Mouse (Mus musculus): ENCODE measurements at regions not wholly inside any gene's neighbourhood (a gene's known extent, or its start where the extent isn't known, plus 50 kb on each side); places are given as distances from the start of the nearest gene placed in this dataset.
A peak's percentile ranks its signal among the peaks of the same experiment; 100 is the strongest.

DNA sequence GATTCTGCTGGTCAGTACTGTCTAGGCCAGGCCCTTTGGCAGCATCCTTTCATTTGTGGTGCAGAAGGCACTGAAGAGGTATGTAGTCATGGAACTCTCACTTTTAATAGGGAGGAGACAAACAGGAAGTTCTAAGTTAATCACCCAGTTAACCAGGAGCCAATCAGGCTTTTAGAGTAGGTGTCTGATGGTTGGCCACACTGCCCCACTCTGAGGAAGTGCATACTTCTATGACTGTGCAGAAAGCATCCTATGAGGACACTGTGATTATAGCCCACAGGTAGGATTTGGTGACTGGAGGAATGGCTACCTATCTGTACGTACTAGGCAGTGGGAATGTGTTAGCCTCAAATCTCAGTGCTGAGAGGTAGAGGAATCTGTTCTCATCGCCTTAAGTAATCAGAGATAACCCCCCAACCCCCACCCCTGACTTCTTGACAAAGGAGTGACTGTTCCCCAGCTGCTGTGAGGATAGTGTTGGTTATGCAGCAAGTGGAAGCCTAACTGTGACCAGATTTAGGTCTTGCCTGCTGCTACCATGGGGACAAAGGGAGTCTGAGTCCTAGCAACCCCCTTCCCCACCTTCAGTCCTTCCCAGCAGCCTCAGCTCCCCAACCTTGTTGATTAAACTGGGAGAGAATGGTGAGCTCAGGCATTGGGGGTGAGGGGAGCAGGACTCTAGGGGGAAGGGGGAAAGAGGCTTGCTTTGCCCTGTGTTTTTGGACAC is 103.3 kb upstream of the Rapgef5 start:
- Histone ChIP-seq H3K4me3 (ENCODE audit: low read depth, low read length) (no peak overlapping the region), H3K27me3 (ENCODE audit: control insufficient read depth, insufficient read depth, low read length) (no peaks in the 10 kb centered on the region), H3K36me3 (ENCODE audit: control insufficient read depth, insufficient read depth, low read length) (no peaks in the 10 kb centered on the region), H3K4me1 (ENCODE audit: control insufficient read depth, insufficient read depth, insufficient read length, low read length) (peaks cover 11% of the 10 kb centered on the region; the same call in 1 of the 2 replicates), H3K27ac (ENCODE audit: insufficient read depth, low read depth, low read length) (no peak overlapping the region)
- 55% methylated on average over 2 of the region's 2 CpGs for WGBS
- no peak for TF ChIP-seq CTCF (IDR thresholded peaks at IDR 0.05; ENCODE audit: extremely low read depth, insufficient read length, insufficient replicate concordance, low read depth, low read length)
- TF ChIP-seq POLR2A (IDR thresholded peaks at IDR 0.05; ENCODE audit: low read depth, low read length) = no peak

GRCm38 (mm10) chr12:117414020-117414419 is 102.3 kb upstream of the Rapgef5 start:
- Histone ChIP-seq H3K27ac (ENCODE audit: insufficient read depth, low read depth, low read length) (no peak overlapping the region), H3K4me1 (ENCODE audit: control insufficient read depth, insufficient read depth, insufficient read length, low read length) (peaks cover 11% of the 10 kb centered on the region; the same call in 1 of the 2 replicates), H3K36me3 (ENCODE audit: control insufficient read depth, insufficient read depth, low read length) (no peaks in the 10 kb centered on the region), H3K27me3 (ENCODE audit: control insufficient read depth, insufficient read depth, low read length) (no peaks in the 10 kb centered on the region), H3K4me3 (ENCODE audit: low read depth, low read length) (no peak overlapping the region)
- TF ChIP-seq CTCF (IDR thresholded peaks at IDR 0.05; ENCODE audit: extremely low read depth, insufficient read length, insufficient replicate concordance, low read depth, low read length) = no peak
- no peak for TF ChIP-seq POLR2A (IDR thresholded peaks at IDR 0.05; ENCODE audit: low read depth, low read length)
- 41% methylated on average over 2 of the region's 2 CpGs for WGBS

DNA sequence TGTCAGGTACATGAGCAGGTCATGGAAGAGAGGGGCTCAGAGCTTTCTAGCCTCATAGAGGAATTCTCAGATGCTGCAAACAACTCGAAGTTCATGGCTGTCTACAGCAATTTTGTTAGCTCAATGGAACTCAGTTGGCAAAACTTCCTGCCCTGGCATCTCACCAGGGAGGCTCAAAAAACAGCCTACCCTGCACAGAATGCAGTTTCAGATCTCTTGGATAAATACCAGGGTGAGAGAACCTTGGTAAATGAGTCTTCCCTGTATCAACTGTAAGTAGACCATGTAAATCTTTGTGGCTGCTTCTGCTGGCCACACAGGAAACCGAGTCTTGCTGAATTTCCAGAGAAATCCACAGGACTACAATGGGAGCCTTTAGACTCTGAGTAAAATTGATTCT is 101.1 kb upstream of the Rapgef5 start:
- WGBS = 72% methylated on average over 2 of the region's 2 CpGs
- Histone ChIP-seq H3K27me3 (ENCODE audit: control insufficient read depth, insufficient read depth, low read length) (no peaks in the 10 kb centered on the region), H3K36me3 (ENCODE audit: control insufficient read depth, insufficient read depth, low read length) (no peaks in the 10 kb centered on the region), H3K4me1 (ENCODE audit: control insufficient read depth, insufficient read depth, insufficient read length, low read length) (peaks cover 11% of the 10 kb centered on the region; the same call in 1 of the 2 replicates), H3K4me3 (ENCODE audit: low read depth, low read length) (no peak overlapping the region), H3K27ac (ENCODE audit: insufficient read depth, low read depth, low read length) (no peak overlapping the region)
- no peak for TF ChIP-seq POLR2A (IDR thresholded peaks at IDR 0.05; ENCODE audit: low read depth, low read length)
- no peak for TF ChIP-seq CTCF (IDR thresholded peaks at IDR 0.05; ENCODE audit: extremely low read depth, insufficient read length, insufficient replicate concordance, low read depth, low read length)

GRCm38 (mm10) chr12:117417991-117418390 is 98.3 kb upstream of the Rapgef5 start:
- H3K4me1 ChIP-seq (ENCODE audit: control insufficient read depth, insufficient read depth, insufficient read length, low read length) = peaks cover 12% of the 10 kb centered on the region; the same call in 1 of the 2 replicates
- 69% methylated on average over 4 of the region's 4 CpGs for WGBS
- no peak overlapping the region for H3K27ac ChIP-seq (ENCODE audit: insufficient read depth, low read depth, low read length)
- H3K36me3 ChIP-seq (ENCODE audit: control insufficient read depth, insufficient read depth, low read length) = no peaks in the 10 kb centered on the region
- H3K27me3 ChIP-seq (ENCODE audit: control insufficient read depth, insufficient read depth, low read length) = no peaks in the 10 kb centered on the region
- TF ChIP-seq POLR2A (IDR thresholded peaks at IDR 0.05; ENCODE audit: low read depth, low read length) (no peak), CTCF (IDR thresholded peaks at IDR 0.05; ENCODE audit: extremely low read depth, insufficient read length, insufficient replicate concordance, low read depth, low read length) (no peak)
- H3K4me3 ChIP-seq (ENCODE audit: low read depth, low read length) = no peak overlapping the region

DNA sequence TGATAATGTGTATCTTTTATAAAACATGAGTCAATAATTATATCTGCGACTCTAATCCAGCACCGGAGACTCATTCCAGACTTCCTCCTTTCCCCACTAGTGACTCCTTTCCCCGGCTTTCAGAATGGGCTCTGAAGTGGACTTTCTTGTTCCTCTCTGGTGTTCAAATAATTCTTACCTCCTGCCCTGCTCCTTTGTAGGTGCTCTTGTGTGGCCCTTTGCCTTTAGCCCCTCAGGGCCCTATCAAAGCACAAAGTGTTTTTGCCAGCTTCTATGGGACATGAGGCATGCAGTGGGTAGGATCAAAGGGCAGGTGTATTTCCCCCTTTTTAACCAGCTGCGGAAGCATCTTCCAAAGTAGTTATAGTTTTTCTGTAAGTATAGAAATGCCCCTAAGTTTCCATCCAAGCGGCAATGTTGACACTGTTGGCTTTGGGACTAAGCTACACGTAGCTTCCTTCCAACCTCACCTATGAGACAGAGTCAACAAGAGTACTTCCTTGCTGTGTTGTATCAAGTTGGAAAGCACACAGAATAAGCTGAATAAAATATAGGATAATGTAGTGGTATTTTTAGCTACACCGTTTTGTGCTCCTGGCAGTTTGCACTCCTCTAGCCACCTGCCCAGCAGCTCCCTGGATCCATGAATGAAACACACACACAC is 93.8 kb upstream of the Rapgef5 start:
- H3K36me3 ChIP-seq (ENCODE audit: control insufficient read depth, insufficient read depth, low read length) = no peaks in the 10 kb centered on the region
- 48% methylated on average over 7 of the region's 7 CpGs for WGBS
- TF ChIP-seq POLR2A (IDR thresholded peaks at IDR 0.05; ENCODE audit: low read depth, low read length) = no peak
- no peak for TF ChIP-seq CTCF (IDR thresholded peaks at IDR 0.05; ENCODE audit: extremely low read depth, insufficient read length, insufficient replicate concordance, low read depth, low read length)
- peaks cover 11% of the 10 kb centered on the region; the same call in 1 of the 2 replicates for H3K4me1 ChIP-seq (ENCODE audit: control insufficient read depth, insufficient read depth, insufficient read length, low read length)
- H3K27me3 ChIP-seq (ENCODE audit: control insufficient read depth, insufficient read depth, low read length) = no peaks in the 10 kb centered on the region
- H3K27ac ChIP-seq (ENCODE audit: insufficient read depth, low read depth, low read length) = no peak overlapping the region
- H3K4me3 ChIP-seq (ENCODE audit: low read depth, low read length) = no peak overlapping the region

GRCm38 (mm10) chr12:117425363-117426031 is 90.8 kb upstream of the Rapgef5 start:
- Histone ChIP-seq H3K27ac (ENCODE audit: insufficient read depth, low read depth, low read length) (peak overlapping the region; percentile 62; the same call in 1 of the 2 replicates), H3K4me3 (ENCODE audit: low read depth, low read length) (no peak overlapping the region), H3K36me3 (ENCODE audit: control insufficient read depth, insufficient read depth, low read length) (no peaks in the 10 kb centered on the region), H3K4me1 (ENCODE audit: control insufficient read depth, insufficient read depth, insufficient read length, low read length) (peaks cover 15% of the 10 kb centered on the region; the same call in 1 of the 2 replicates), H3K27me3 (ENCODE audit: control insufficient read depth, insufficient read depth, low read length) (no peaks in the 10 kb centered on the region)
- 29% methylated on average over 9 of the region's 9 CpGs for WGBS
- TF ChIP-seq POLR2A (IDR thresholded peaks at IDR 0.05; ENCODE audit: low read depth, low read length) = 0 out of 2 replicates have a peak, but pooled peaks have one; percentile 20
- no peak for TF ChIP-seq CTCF (IDR thresholded peaks at IDR 0.05; ENCODE audit: extremely low read depth, insufficient read length, insufficient replicate concordance, low read depth, low read length)

- Histone ChIP-seq H3K4me3 (ENCODE audit: low read depth, low read length) (no peak overlapping the region), H3K27me3 (ENCODE audit: control insufficient read depth, insufficient read depth, low read length) (no peaks in the 10 kb centered on the region), H3K4me1 (ENCODE audit: control insufficient read depth, insufficient read depth, insufficient read length, low read length) (peaks cover 17% of the 10 kb centered on the region; the same call in 1 of the 2 replicates), H3K36me3 (ENCODE audit: control insufficient read depth, insufficient read depth, low read length) (no peaks in the 10 kb centered on the region), H3K27ac (ENCODE audit: insufficient read depth, low read depth, low read length) (no peak overlapping the region)
- TF ChIP-seq CTCF (IDR thresholded peaks at IDR 0.05; ENCODE audit: extremely low read depth, insufficient read length, insufficient replicate concordance, low read depth, low read length) (peak; percentile 83; the same call in 1 of the 2 replicates), POLR2A (IDR thresholded peaks at IDR 0.05; ENCODE audit: low read depth, low read length) (no peak)
- 60% methylated on average over 1 of the region's 1 CpGs for WGBS
These were observed 88.8 kb upstream of the Rapgef5 start for GRCm38 (mm10) chr12:117427431-117427830.
